Mouse (Mus musculus) gastrocnemius, postnatal 36 days (tissue): Measurements from ENCODE around the gene Stat1. TPM values are rescaled to one million over a fixed set of nuclear protein-coding genes. Genes with fewer than 3 reads are reported as not detected.

Source experiments
- DNase-seq, 2 experiments: peaks; one replicate each; pipeline ENCODE4 v3.0.0; 2022
- intact Hi-C: fragments of 180-260 bp; cut with DNase I; formaldehyde crosslinking; loops from one replicate; pipeline ENCODE4 v1.15.1; 2025
- total RNA-seq, 2 experiments: library from RNA; stranded (reverse); gene quantifications; 2 replicates each; pipeline ENCODE4 v1.2.3; 2021

The Stat1 gene
- total RNA-seq, 2 experiments from 2014 or later: 9.6 to 11.3 TPM

GRCm38 (mm10) chr1:52127350-52127749 lies 8.1 kb downstream of the Stat1 start:
- intact Hi-C loops: no loop called here
- DNase-seq: no peak

DNA sequence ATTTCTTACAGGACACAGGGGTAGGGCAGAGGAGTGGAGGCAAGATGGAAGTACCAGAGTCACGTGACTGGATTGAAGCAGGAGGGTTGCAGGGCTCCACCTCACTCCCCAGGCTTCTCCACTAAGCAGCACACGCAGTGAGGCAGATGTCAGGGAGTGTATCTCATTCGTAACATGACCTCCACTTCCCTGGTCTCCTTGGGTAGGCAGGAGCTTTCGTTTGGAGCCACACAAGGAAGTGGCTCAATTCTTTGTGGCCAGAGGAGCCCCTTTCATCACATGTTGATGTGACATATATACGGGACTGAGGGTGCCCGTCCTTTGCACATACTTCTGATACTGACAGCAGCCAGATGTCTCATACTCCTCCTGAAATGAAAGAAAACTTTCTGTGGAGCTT lies 10.6 kb downstream of the Stat1 start:
- no peak for DNase-seq
- intact Hi-C loops: no loop called here

DNA sequence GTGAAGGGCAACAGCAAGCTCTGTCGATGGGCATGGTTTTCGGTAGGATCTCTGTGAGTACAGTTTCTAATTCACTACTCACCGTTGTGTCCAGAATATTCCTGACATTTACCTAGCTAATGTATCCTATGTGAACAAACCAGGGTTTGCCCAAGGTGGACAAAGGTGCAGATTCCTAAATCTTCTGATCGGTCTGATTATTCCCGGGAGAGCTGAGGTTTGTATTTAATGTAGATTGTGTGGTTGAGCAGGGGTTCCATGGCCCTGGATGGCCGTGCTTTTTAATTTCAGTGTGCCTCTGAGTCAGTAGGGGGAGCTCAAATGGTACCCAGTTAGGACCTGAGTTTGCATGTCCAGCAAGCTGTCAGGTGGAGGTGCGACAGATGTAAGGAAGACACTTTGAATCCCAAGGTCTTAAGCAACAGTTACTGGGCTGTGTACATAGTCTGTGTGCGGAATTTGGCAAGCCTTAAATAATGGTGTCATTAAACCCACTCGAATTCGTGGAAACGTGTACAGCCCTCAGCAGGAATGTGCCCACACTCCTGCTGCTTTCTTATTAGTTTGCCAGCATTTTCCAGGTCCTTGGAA lies 12.6 kb downstream of the Stat1 start:
- intact Hi-C loops: no loop called here
- DNase-seq: no peak

DNA sequence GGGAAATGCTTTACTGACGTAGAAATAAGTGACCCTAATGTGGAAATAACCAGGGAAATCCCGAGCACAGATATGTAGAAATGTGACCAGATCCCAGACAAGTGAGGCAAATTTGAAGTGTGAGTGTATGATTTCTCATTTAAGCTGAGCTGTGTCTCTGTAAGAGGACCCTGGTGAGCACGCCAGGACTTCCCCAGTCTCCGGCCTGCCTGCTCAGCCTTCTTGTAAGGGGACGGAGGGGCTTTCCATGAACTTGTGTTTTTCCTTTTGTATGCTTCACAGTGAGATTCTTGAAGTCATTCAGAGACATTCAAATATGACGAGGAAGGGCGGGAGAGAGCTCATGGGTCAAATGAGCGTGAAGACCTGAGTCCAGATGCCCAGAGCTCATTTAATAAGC lies 14.0 kb downstream of the Stat1 start:
- intact Hi-C loops: no loop called here
- DNase-seq: no peak

- intact Hi-C loops: no loop called here
- no peak for DNase-seq
These were observed 18.1 kb downstream of the Stat1 start for GRCm38 (mm10) chr1:52137292-52137691.

GRCm38 (mm10) chr1:52140534-52140933 lies 21.3 kb downstream of the Stat1 start:
- no peak for DNase-seq
- intact Hi-C loops: loop anchor here (10.0 kb wide), 1 partner anchor 494 kb away; the partner anchor contains the start of gene Nemp2

DNA sequence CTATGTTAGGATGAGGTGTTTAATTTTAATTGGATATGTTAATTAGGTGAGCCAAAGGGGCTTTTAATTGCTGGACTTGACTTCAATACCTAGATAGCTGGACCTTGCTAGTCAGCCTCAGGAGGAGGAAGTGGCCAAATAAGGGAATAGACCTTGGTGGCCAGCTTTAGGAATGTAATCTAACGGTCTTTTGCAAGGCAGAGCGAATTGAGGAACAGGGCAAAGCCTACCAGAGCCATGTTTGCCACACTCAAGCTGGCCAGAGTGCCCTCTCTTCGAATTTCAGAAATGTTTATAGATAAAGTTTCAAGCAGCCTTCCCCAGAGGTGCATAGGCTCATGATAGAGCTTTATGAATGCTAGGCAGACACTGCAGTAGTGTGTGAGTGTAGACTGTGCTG lies 22.2 kb downstream of the Stat1 start:
- intact Hi-C loops: loop anchor here (10.0 kb wide), 1 partner anchor 493 kb away; the partner anchor contains the start of gene Nemp2
- no peak for DNase-seq

DNA sequence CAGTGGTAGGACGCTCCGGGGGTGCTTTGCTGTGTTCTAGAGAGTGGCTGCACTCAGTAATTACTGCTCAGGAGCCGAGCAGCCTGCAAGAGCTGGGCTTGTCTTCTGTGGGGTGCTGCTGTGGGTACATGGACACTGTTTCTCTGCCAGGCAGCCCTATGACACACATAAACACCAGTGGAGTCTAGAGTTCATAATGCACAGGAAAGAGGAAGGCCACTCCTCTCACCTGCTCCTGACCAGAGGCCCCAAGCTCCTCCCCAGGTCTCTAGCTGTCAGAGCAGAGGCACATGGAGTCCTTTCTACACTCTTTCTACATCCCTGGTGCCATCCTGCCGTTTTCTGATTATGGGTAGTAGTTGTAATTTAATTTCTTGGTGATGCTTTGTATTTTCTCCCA lies 22.9 kb downstream of the Stat1 start:
- DNase-seq: no peak
- intact Hi-C loops: loop anchor here (10.0 kb wide), 1 partner anchor 493 kb away; the partner anchor contains the start of gene Nemp2

GRCm38 (mm10) chr1:52143191-52143590 lies 24.0 kb downstream of the Stat1 start:
- intact Hi-C loops: loop anchor here (10.0 kb wide), 1 partner anchor 492 kb away; the partner anchor contains the start of gene Nemp2
- no peak for DNase-seq

DNA sequence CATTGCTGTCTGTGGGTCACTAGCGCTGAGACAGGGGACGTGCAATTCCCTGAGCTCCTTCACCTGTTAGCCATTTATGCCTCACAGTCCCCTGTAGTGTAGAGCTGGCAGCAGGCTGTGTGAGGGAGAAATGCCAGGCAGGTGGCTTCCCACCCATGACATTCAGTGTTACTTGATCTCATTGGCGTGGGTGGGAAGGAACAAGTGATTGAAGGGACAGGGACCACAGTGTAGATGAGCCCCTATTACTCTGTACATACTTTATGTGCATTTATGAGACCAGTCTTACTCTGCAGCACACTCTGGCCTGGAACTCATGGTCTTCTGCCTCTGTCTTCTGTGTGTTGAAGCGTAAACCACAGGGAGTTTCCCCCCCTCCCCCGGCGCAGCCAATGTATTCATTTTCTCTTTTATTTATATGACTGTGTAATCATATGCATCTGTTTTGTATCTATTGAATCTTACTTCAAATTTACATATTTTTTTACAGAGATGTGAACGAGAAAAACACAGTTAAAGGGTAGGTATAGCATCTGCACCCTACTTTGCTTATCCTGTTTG lies 24.4 kb downstream of the Stat1 start:
- no peak for DNase-seq
- intact Hi-C loops: loop anchor here (10.0 kb wide), 1 partner anchor 491 kb away; the partner anchor contains the start of gene Nemp2

GRCm38 (mm10) chr1:52144907-52145306 lies 25.7 kb downstream of the Stat1 start:
- intact Hi-C loops: loop anchor here (10.0 kb wide), 1 partner anchor 490 kb away; the partner anchor contains the start of gene Nemp2

DNA sequence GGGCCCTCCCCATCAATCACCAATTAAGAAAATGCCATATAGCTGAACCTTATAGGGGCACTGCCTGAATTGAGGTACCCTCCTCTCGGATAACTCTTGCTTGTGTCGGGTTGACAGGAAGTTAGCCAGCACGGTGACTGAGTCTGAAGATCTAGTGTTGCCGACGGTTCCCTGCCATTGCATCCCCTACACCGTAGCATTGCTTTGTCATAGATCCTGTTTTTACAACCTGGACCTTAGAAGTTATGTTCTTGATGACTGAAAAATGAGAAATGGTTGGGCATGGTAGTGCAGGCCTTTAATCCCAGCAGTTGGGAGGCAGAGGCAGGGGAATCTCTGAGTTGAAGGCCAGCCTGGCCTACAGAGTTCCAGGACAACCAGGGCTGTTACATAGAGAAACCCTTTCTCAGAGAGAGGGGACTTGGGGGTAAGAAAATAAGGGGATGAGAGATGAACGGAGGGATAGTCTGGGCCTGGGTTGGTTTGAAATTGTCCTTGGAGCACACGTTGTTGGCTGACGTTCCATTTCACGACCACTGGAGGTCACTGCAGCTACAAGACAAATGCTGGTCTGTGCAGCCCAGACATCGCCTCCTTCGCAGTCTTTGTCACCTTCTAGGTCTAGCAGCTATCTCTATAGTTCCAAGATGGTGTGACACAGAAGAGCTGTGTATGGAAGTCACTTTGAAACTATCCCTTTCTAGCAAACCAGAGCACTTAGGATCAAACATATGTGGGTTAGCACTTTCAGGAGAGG lies 27.2 kb downstream of the Stat1 start:
- DNase-seq: peak in 1 of 2 experiments; percentile 23

More at GRCm38 (mm10) chr1:52144907-52145306, 25.7 kb downstream of the Stat1 start:
- DNase-seq: no peak

DNA sequence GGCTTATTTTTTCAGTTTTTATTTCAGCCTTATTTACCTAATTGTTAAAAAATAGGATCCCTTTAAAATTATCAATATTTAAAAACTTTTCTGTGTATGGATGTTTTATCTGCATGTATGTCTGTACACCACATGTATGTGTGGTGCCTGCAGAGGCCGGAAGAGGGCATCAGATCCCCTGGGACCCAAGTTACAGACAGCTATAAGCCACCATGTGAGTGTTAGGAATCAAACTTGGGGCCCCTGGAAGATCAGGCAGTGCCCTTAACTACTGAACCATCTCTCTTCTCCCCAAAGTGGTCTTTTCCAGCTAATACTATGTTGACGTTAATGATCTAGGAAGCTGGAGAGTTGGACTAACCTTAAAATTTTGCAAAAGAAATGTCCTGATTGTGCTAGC lies 28.2 kb downstream of the Stat1 start:
- no peak for DNase-seq
- intact Hi-C loops: loop anchor here (10.0 kb wide), 1 partner anchor 487 kb away; the partner anchor contains the start of gene Nemp2

More for the DNA sequence above, 27.2 kb downstream of the Stat1 start:
- intact Hi-C loops: loop anchor here (1.0 to 10.0 kb wide), 2 partner anchors 156 to 488 kb away; partner anchors contain the start of gene Nemp2

DNA sequence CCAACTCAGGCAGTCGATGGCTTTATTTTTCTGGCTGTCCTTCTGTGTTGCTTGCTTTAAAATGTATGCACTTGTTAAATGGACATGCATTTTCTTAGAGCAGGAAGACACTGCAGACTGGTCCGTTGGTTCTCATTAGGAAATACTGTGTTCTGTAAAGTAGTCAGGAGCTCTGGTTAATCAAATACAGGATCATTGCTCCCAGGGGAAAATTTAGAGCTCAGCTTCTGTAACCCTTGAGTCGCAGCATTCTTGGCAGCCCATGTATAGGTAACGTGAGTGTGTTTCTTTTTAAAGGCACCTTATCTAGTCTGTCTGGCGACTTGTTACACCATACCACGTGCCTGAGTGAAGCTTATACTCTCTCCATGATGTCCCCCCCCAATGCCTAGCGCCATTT lies 28.9 kb downstream of the Stat1 start:
- intact Hi-C loops: loop anchor here (1.0 to 10.0 kb wide), 2 partner anchors 119 to 487 kb away; partner anchors contain the start of gene Nemp2
- DNase-seq: no peak

- intact Hi-C loops: loop anchor here (1.0 to 10.0 kb wide), 2 partner anchors 119 to 486 kb away; partner anchors contain the start of gene Nemp2
- DNase-seq: no peak
These were observed 29.5 kb downstream of the Stat1 start for GRCm38 (mm10) chr1:52148696-52149095.

GRCm38 (mm10) chr1:52149934-52150346 lies 30.7 kb downstream of the Stat1 start:
- DNase-seq: peak; percentile 51 to 57
- intact Hi-C loops: loop anchor here (10.0 kb wide), 1 partner anchor 485 kb away; the partner anchor contains the start of gene Nemp2

- intact Hi-C loops: no loop called here
- no peak for DNase-seq
These were observed 31.4 kb downstream of the Stat1 start for GRCm38 (mm10) chr1:52150676-52151075.

- no peak for DNase-seq
- intact Hi-C loops: no loop called here
These were observed 31.9 kb downstream of the Stat1 start for GRCm38 (mm10) chr1:52151166-52151565.

- peak in 1 of 2 experiments; percentile 9 for DNase-seq
- intact Hi-C loops: no loop called here
These were observed 33.1 kb downstream of the Stat1 start for GRCm38 (mm10) chr1:52152369-52152768.

DNA sequence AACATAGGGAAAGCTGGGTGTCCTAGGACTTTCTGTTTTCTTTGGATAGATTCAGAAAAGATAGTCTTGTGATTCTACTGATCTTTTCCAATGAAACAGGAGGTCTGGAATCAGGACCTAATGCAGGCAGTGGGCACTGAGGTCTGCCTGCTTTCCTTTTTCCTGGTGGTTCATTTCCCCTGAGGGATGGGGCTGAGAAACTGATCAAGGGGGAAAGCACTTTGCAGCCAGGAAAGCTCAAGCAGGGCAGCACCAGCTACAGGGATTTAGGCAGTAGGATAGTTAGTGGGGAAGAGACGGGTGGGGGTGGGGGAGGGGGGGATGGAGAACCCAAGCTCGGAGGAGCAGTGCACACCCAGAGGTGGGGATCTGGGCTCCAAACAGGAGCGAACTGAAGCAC lies 33.7 kb downstream of the Stat1 start:
- intact Hi-C loops: no loop called here
- no peak for DNase-seq

GRCm38 (mm10) chr1:52154890-52155289 lies 35.6 kb downstream of the Stat1 start:
- intact Hi-C loops: no loop called here
- DNase-seq: no peak
